Mouse (Mus musculus) G1E (cell line): Measurements from ENCODE around the gene Tfeb. TPM values are rescaled to one million over a fixed set of nuclear protein-coding genes. Genes with fewer than 3 reads are reported as not detected.

Source experiments
- ATAC-seq: 2 replicates; pipeline ENCODE4 v1.8.0; 2016; ENCODE audit warnings: mild to moderate bottlenecking; ENCODE audit not compliant: insufficient number of reproducible peaks, poor library complexity, low FRiP score, severe bottlenecking; ENCODE audit errors: extremely low read depth
- DNase-seq: peaks from one replicate; pipeline ENCODE4 v3.0.0; 2012; ENCODE audit warnings: low spot score
- H3K27me3 ChIP-seq: 2 replicates; pipeline ENCODE4 v1.6.1; 2012; ENCODE audit warnings: mild to moderate bottlenecking, low read length, inconsistent platforms; ENCODE audit not compliant: insufficient read depth
- H3K36me3 ChIP-seq: replicated peaks from 2 replicates; pipeline ENCODE3; 2012; ENCODE audit warnings: mild to moderate bottlenecking, inconsistent platforms
- H3K4me1 ChIP-seq: 2 replicates; pipeline ENCODE4 v1.6.1; 2012; ENCODE audit warnings: low read depth, low read length, inconsistent platforms, mixed read lengths; ENCODE audit not compliant: insufficient read depth
- H3K4me3 ChIP-seq: 2 replicates; pipeline ENCODE4 v1.5.1; 2012; ENCODE audit warnings: low read depth, mild to moderate bottlenecking, inconsistent platforms, low read length, moderate library complexity, mixed read lengths
- H3K9me3 ChIP-seq: replicated peaks from 2 replicates; pipeline ENCODE4 v1.6.1; 2012; ENCODE audit warnings: inconsistent platforms
- CTCF ChIP-seq: IDR thresholded peaks from 2 replicates; pipeline ENCODE4 v1.5.1; 2012; ENCODE audit warnings: low read depth, low read length, inconsistent platforms, mixed read lengths
- GATA1 ChIP-seq: IDR thresholded peaks from 2 replicates; pipeline ENCODE4 v1.6.1; 2012; ENCODE audit warnings: borderline replicate concordance, low read length, inconsistent platforms, mixed read lengths
- GATA2 ChIP-seq: IDR thresholded peaks from 2 replicates; pipeline ENCODE4 v1.6.1; 2012; ENCODE audit warnings: low read depth, low read length, inconsistent platforms, borderline replicate concordance
- POLR2AphosphoS5 ChIP-seq: IDR thresholded peaks from 2 replicates; pipeline ENCODE4 v1.6.1; 2012; ENCODE audit warnings: low read depth, low read length, inconsistent platforms; ENCODE audit not compliant: insufficient replicate concordance
- TAL1 ChIP-seq: conservative IDR thresholded peaks from 2 replicates; pipeline ENCODE4 v1.6.1; 2012; ENCODE audit warnings: low read depth, low read length, inconsistent platforms, mixed read lengths
- polyA plus RNA-seq: library from polyadenylated mRNA; stranded (reverse); fragments of >175 nt; gene quantifications from 2 replicates; pipeline ENCODE4 v1.2.3, GENCODE M21; 2012
- total RNA-seq, 2 experiments: library from RNA; stranded (forward) in 1 of 2; stranded (reverse) in 1 of 2; fragments of 200-1000 nt in 1 of 2; fragments of >200 nt in 1 of 2; fragmentation: Nextera tagmentation in 1 of 2; gene quantifications; 2 replicates each; pipeline ENCODE4 v1.2.3; 2014 to 2017

Tfeb gene
- total RNA-seq (2014; fragmentation: Nextera tagmentation) = 11.9 and 17.8 TPM in 2 replicates
- 10.7 and 11.6 TPM in 2 replicates for total RNA-seq (2017)
- 57.0 and 73.2 TPM in 2 replicates for polyA plus RNA-seq

DNA sequence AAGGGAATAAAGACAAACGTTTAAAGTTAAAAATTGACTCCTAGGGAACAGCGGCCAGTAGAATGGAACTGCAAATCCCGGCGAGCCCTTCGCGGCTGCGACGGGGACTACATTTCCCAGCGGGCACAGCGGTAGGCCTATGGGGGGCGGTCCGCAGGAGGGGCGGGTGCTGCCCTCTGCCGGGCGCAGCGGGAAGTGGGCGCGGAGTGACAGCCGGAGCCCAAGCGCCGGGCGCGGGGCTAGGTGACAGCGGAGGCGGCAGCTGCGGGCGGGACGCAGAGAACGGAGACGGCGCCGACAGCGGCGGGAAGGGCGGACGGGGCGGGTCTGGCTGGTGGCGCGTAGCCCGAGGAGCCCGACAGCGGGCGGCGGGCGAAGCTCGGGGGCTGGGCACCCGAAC lies at the start of gene Tfeb:
Gene Tfeb (plus strand): TSS at position 175 of the 400 bp plus-strand sequence.
- DNase-seq (peak; percentile 94), ATAC-seq (peak; percentile 45)
- H3K36me3 ChIP-seq = peaks cover 7% of the 10 kb centered on the region
- H3K4me1 ChIP-seq = peaks cover 52% of the 10 kb centered on the region
- peaks cover 26% of the 10 kb centered on the region for H3K27me3 ChIP-seq
- peak; percentile 75; the same call in 1 of the 2 replicates for TF ChIP-seq CTCF
- TF ChIP-seq POLR2AphosphoS5 = no peak
- no peaks in the 10 kb centered on the region for H3K9me3 ChIP-seq
- peak within 1 kb of the TSS; percentile 85 for H3K4me3 ChIP-seq

DNA sequence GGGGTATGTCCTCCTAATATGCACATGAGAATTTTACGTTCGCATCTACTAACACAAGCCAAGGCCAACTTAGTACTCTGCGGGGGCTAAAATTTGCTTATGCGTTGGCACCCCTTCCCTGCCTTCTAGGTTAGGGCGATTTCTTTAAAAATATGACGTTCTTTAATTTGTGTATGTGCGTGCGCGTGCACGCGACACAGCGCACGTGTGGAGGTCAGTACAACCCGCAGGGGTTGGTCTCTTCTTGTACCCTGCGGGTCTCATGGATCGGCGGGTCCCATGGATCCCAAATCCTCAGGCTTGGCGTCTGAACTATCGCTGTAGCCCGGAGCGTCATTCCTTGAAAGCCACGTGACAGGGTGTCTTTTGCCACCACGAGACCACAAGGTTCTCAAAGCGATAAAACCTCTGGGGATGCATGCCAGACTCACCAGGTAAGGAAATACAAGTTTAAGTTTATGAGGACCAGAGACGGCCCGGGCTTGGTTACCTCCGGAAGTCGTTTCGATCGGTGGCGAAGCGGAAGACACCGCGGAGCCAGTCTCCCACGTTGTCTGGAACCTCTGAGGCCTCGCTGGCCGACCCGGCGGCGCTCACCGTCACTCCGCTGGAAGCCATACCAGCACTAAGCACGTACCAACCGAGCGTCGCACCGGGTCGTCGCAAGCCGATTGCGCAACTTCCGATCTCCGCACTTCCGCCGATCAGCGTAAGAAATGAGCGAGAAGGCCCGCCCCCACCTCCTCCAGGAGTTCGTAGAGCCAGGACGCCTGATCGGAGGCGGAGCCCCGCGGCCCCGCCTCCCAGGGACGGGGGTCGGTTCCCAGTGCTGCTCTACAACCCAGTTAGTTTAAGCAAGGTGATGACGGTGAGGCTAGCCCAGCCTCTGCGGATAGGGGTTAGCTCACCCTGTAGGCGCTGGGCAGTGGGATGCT lies 49.2 kb upstream of the Tfeb start:
- Histone ChIP-seq H3K9me3 (no peaks in the 10 kb centered on the region), H3K27me3 (no peaks in the 10 kb centered on the region), H3K4me3 (peak overlapping the region; percentile 82), H3K36me3 (peaks cover 63% of the 10 kb centered on the region), H3K4me1 (peaks cover 52% of the 10 kb centered on the region)
- DNase-seq = peak; percentile 96
- ATAC-seq = peak; percentile 86
- TF ChIP-seq CTCF = no peak
- 0 out of 2 replicates have a peak, but pooled peaks have one; percentile 19 for TF ChIP-seq POLR2AphosphoS5
- TF ChIP-seq TAL1 = no peak

DNA sequence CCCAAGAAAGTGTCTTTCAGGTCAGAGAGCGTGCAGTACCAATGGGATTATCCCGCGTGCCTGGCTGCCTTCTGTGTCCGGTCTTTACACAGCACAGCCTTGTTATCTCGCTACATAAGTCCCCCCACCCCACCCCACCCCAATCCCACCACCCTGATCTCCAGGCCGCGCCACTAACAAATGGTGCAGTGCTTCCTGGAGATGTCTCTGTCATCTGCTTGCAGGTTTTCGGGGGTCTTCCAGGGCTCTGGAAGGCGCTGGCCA lies 48.6 kb upstream of the Tfeb start, which contains the start of gene Tomm6:
Gene Tomm6 (minus strand): TSS at position 43 of the 264 bp plus-strand sequence.
- Histone ChIP-seq H3K4me1 (peaks cover 48% of the 10 kb centered on the region), H3K36me3 (peaks cover 63% of the 10 kb centered on the region), H3K9me3 (no peaks in the 10 kb centered on the region), H3K4me3 (peak within 1 kb of the TSS; percentile 82), H3K27me3 (no peaks in the 10 kb centered on the region)
- TF ChIP-seq TAL1 (no peak), POLR2AphosphoS5 (no peak), CTCF (no peak), GATA1 (no peak), GATA2 (no peak)
- no peak for ATAC-seq
- DNase-seq = no peak

DNA sequence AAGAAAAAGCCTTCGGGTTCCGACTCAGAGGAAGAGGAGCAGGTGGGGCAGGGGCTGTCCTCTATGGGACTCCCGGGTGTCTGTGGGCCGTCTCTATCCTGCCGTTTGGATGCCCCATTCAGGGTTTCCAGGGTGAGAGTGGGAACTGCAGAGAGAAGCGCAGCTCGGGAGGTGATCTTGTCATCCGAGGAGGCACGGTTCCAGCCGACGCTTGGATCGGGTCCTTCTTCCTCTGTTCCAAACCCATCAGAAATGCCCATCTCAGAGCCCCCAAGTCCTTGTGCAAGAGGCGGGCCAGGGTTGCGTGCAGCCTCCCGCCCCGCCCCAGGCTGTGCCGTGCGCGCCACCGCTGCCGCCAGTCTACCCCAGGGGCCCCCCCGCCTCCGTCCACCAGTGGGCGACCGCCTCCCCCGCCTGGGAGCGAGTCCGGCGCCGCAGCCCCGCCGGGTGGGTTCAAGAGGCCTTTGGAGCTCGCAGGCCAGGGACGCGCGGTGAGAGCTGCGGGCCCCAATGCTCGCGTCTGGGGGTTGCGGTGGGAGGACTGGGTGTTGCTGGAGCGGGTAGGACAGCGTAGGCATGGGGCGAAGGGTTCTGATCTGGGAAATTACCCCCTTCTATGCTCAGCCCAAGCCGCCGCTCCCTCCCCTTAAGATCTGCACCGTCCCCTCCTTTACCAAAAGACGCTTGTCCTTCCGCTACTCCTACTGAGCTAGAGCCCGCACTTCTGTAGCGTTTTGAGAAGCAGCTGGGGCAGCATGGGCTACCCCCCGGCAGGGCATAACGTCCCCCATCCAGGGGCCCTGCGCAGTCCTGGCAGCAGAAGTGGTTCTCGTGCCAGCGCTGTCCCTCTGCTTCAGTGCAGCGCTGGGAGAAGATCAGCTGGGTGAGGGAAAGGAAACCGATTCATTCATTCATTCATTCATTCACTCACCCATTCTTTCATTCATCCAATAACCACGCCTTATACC lies 47.9 kb upstream of the Tfeb start, which contains the start of gene Frs3:
Gene Frs3 (plus strand): TSS at position 423 of the 968 bp plus-strand sequence.
- no peak for TF ChIP-seq TAL1
- TF ChIP-seq CTCF = no peak
- no peak for TF ChIP-seq GATA1
- no peak for TF ChIP-seq GATA2
- TF ChIP-seq POLR2AphosphoS5 = no peak
- peaks cover 49% of the 10 kb centered on the region for H3K4me1 ChIP-seq
- peak; percentile 87 for DNase-seq

DNA sequence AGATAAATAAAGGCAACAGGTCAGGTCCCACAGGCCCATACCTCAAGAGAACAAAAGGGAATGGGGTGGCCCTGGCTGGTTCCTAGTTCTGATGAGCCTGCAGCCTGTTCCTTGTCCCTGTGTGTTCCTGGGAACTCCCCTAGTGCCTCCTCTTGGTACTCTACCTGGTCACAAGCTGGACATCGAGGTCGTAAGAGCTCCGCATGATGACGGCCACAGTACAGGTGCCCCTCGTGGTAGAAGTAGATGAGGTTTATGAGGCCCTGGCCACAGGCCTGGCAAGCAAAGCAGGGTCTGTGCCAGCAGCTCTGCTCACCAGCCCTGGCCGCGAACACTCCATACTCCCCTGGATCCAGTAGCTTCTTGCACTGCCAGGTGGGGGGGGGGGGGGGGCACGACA lies 46.9 kb upstream of the Tfeb start:
- ATAC-seq (no peak), DNase-seq (no peak)
- no peaks in the 10 kb centered on the region for H3K27me3 ChIP-seq
- H3K36me3 ChIP-seq = peaks cover 52% of the 10 kb centered on the region
- no peaks in the 10 kb centered on the region for H3K9me3 ChIP-seq
- H3K4me1 ChIP-seq = peaks cover 50% of the 10 kb centered on the region
- no peak overlapping the region for H3K4me3 ChIP-seq
- TF ChIP-seq POLR2AphosphoS5 (no peak), GATA1 (no peak), CTCF (no peak), GATA2 (no peak), TAL1 (no peak)

More for the DNA sequence above, 47.9 kb upstream of the Tfeb start, which contains the start of gene Frs3:
- Histone ChIP-seq H3K36me3 (peaks cover 62% of the 10 kb centered on the region), H3K4me3 (peak within 1 kb of the TSS; percentile 82), H3K27me3 (no peaks in the 10 kb centered on the region), H3K9me3 (no peaks in the 10 kb centered on the region)
- 0 out of 2 replicates have a peak, but pooled peaks have one; percentile 22 for ATAC-seq

DNA sequence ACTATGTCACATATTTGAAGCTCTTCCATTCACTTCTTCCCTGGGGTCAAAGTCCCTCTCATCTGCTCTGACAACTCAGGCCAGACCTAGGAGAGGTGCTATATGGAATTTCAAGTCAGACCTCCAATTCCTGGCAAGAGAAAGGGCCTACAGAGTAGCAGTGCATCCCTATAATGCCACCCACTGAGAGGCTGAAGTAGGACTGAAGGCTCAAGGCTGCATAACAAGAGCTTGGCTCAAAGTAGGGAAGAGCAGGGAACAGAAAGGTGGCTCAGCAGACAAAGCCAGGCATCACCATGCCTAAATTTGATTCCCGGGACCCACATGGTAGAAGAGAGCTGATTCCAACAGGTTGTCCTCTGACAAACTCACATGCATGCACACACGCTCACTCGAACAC lies 45.2 kb upstream of the Tfeb start:
- no peaks in the 10 kb centered on the region for H3K9me3 ChIP-seq
- peaks cover 49% of the 10 kb centered on the region for H3K4me1 ChIP-seq
- TF ChIP-seq GATA2 (no peak), GATA1 (no peak), CTCF (no peak), TAL1 (no peak), POLR2AphosphoS5 (no peak)
- no peak overlapping the region for H3K4me3 ChIP-seq
- peaks cover 35% of the 10 kb centered on the region for H3K36me3 ChIP-seq
- ATAC-seq = no peak
- peaks cover 14% of the 10 kb centered on the region for H3K27me3 ChIP-seq
- DNase-seq = no peak
